Mouse (Mus musculus) neural tube, embryonic 14.5 days (tissue): Measurements from ENCODE around the gene Fbxo46. TPM values are rescaled to one million over a fixed set of nuclear protein-coding genes. Genes with fewer than 3 reads are reported as not detected.
"Not testable (repeated sequence)": the region's sequence is repeated elsewhere in the genome, so short reads cannot be mapped to it uniquely, and the experiment has no call there.

Source experiments
- ATAC-seq: fragments of 200-750 bp; cut with Nextera tagmentation; 2 replicates; pipeline ENCODE4 v1.8.0; 2017; ENCODE audit warnings: low read depth, mild to moderate bottlenecking, moderate TSS enrichment, moderate library complexity
- H3K27ac ChIP-seq: fragments of 300-500 bp; sonication (generic); 2 replicates; pipeline ENCODE4 v1.5.1; 2014; ENCODE audit warnings: low read depth, mild to moderate bottlenecking, control low read depth, low read length, moderate library complexity, mixed read lengths
- H3K27me3 ChIP-seq: fragments of 300-500 bp; sonication (generic); 2 replicates; pipeline ENCODE4 v1.6.1; 2014; ENCODE audit warnings: low read length; ENCODE audit not compliant: control insufficient read depth, insufficient read depth
- H3K36me3 ChIP-seq: fragments of 300-500 bp; sonication (generic); 2 replicates; pipeline ENCODE4 v1.6.1; 2014; ENCODE audit warnings: low read length, mixed read lengths; ENCODE audit not compliant: control insufficient read depth, insufficient read depth
- H3K4me1 ChIP-seq: fragments of 300-500 bp; sonication (generic); 2 replicates; pipeline ENCODE4 v1.6.1; 2014; ENCODE audit warnings: low read length; ENCODE audit not compliant: control insufficient read depth, insufficient read depth
- H3K4me2 ChIP-seq: fragments of 300-500 bp; sonication (generic); 2 replicates; pipeline ENCODE4 v1.6.1; 2014; ENCODE audit warnings: mild to moderate bottlenecking, low read depth, low read length, control low read depth
- H3K4me3 ChIP-seq: fragments of 300-500 bp; sonication (generic); 2 replicates; pipeline ENCODE4 v1.5.1; 2014; ENCODE audit warnings: low read depth, low read length, control low read depth, mixed read lengths
- H3K9ac ChIP-seq: fragments of 300-500 bp; sonication (generic); replicated peaks from 2 replicates; pipeline ENCODE4 v1.6.1; 2014; ENCODE audit warnings: low read depth, mild to moderate bottlenecking, control low read depth, low read length, mixed read lengths
- H3K9me3 ChIP-seq: fragments of 300-500 bp; sonication (generic); 2 replicates; pipeline ENCODE4 v1.6.1; 2016; ENCODE audit warnings: low read length; ENCODE audit not compliant: control insufficient read depth
- WGBS: fragments of 180-500 bp; shearing (Covaris S2); extraction: QIAGEN DNeasy Blood & Tissue Kit; methylation state at CpG from one replicate; pipeline ENCODE4 v1.1.7; 2014; 5-methylcytosine and 5-hydroxymethylcytosine counted together
- polyA plus RNA-seq: library from polyadenylated mRNA; unstranded; fragments of >200 nt; fragmentation: Nextera tagmentation; extraction: Ambion mirVana; gene quantifications from 2 replicates; pipeline ENCODE4 v1.2.1, GENCODE M21; 2014

Gene Fbxo46
- polyA plus RNA-seq = 11.6 and 13.1 TPM in 2 replicates

DNA sequence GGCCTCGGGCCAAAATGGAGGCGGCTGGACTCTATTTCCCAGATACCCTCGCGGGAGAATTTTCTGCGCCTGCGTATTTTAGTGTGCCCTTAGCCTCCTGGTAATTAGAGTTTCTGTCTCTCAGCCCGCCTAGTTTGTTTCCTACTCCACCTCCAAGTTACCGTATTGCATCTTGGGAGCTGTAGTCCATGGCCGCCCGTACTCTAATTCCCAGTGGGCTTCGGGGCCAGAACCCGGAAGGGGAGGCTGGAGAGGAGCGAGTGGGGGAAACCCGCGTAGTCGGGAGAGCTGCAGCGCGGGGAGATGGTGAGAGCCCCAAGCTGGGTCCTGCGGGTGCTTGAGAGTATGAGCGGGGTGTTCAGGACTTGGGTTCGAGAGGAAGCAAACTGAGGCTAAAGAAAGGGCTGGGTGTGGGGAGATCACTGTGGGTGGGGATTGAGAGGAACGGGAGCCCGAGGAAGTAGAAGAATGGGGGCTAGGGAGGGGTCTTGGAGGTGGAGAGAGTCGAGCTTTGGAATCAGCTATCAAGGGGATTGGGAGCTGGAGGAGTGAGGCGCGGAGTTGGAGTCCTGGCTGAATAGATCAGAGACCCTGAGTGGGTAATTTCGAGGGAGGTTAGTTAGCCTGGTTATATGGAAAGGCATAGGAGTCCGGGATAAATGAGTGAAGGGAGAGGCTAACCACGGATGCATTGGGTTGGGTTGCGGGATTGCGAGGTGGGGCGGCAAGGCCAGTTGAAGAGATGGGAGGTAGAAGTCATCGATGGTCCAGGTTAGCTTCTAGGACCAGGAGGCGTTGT is at the start of gene Fbxo46:
Fbxo46 (plus strand) TSS at position 229 of the 799 bp plus-strand sequence.
- H3K4me2 ChIP-seq = peak within 1 kb of the TSS; percentile 68
- H3K9me3 ChIP-seq = no peaks in the 10 kb centered on the region
- no peaks in the 10 kb centered on the region for H3K36me3 ChIP-seq
- peak; percentile 91 for ATAC-seq
- peak within 1 kb of the TSS; percentile 66 for H3K4me3 ChIP-seq
- H3K27ac ChIP-seq = peak within 1 kb of the TSS; percentile 46; the same call in 1 of the 2 replicates
- peaks cover 6% of the 10 kb centered on the region; the same call in 1 of the 2 replicates for H3K4me1 ChIP-seq
- WGBS = 4% methylated on average over 34 of the region's 34 CpGs
- no peaks in the 10 kb centered on the region for H3K27me3 ChIP-seq
- peak within 1 kb of the TSS; percentile 71 for H3K9ac ChIP-seq

DNA sequence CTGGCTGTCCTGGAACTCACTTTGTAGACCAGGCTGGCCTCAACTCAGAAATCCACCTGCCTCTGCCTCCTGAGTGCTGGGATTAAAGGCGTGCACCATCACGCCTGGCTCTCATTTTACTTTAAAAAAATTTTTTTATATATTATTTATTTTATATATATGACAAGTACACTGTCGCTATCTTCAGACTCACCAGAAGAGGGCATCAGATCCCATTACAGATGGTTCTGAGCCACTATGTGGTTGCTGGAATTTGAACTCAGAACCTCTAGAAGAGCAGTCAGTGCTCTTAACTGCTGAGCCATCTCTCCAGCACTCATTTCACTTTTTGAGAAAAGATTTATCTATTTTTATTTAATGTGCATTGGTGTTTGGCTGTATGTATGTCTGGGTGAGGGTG is 48.6 kb upstream of the Fbxo46 start:
- not testable (repeated sequence) for H3K4me3 ChIP-seq, H3K9me3 ChIP-seq, ATAC-seq, H3K4me2 ChIP-seq, H3K27me3 ChIP-seq, H3K9ac ChIP-seq, H3K4me1 ChIP-seq, H3K27ac ChIP-seq, H3K36me3 ChIP-seq
- 61% methylated on average over 3 of the region's 3 CpGs for WGBS

DNA sequence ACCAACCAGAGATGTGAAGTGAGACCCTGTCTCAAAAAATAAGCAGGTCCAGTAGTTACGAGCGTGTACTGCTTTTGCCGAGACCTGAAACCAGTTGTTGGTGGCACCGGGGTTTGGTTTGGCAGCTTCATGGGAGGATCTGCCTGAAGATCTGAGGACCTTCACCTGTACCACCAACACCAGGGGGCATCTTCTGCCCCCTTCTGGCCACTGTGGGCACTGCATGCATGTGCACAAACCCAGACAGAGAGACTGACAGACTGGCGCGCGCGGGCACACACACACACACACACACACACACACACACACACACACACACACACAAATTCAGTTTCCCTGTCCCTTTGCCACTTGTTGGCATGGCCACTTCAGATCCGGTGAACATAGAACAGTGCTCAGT is 46.2 kb upstream of the Fbxo46 start:
- WGBS = 89% methylated on average over 9 of the region's 9 CpGs
- no peak overlapping the region for H3K4me3 ChIP-seq
- no peak overlapping the region for H3K27ac ChIP-seq
- H3K36me3 ChIP-seq = peaks cover 6% of the 10 kb centered on the region; the same call in 1 of the 2 replicates
- no peak overlapping the region for H3K4me2 ChIP-seq
- no peaks in the 10 kb centered on the region for H3K9me3 ChIP-seq
- H3K4me1 ChIP-seq = peaks cover 15% of the 10 kb centered on the region; the same call in 1 of the 2 replicates
- no peaks in the 10 kb centered on the region; the same call in 1 of the 2 replicates for H3K27me3 ChIP-seq
- no peak for ATAC-seq
- no peak overlapping the region for H3K9ac ChIP-seq

DNA sequence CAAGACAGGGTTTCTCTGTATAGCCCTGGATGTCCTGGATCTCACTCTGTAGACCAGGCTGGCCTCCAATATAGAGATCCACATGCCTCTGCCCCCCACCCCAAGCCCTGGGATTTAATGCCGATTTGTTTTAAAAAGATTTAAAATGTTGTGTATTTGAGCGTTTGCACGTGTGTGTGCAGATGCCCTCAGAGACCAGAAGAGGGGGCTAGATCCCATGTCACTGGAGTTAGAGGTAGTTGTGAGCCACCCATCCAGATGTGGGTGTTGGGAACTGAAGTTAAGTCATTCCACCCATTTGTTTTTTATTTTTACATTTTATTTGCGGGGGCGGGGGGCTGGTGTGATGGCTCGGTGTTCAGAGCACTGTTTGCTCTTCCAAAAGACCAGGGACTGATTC is 45.2 kb upstream of the Fbxo46 start:
- no peaks in the 10 kb centered on the region for H3K9me3 ChIP-seq
- no peak for ATAC-seq
- H3K36me3 ChIP-seq = peaks cover 12% of the 10 kb centered on the region; the same call in 1 of the 2 replicates
- no peak overlapping the region for H3K4me3 ChIP-seq
- H3K27me3 ChIP-seq = no peaks in the 10 kb centered on the region; the same call in 1 of the 2 replicates
- no peak overlapping the region for H3K9ac ChIP-seq
- H3K27ac ChIP-seq = no peak overlapping the region
- WGBS = 90% methylated on average over 6 of the region's 6 CpGs
- peaks cover 15% of the 10 kb centered on the region; the same call in 1 of the 2 replicates for H3K4me1 ChIP-seq
- H3K4me2 ChIP-seq = no peak overlapping the region

DNA sequence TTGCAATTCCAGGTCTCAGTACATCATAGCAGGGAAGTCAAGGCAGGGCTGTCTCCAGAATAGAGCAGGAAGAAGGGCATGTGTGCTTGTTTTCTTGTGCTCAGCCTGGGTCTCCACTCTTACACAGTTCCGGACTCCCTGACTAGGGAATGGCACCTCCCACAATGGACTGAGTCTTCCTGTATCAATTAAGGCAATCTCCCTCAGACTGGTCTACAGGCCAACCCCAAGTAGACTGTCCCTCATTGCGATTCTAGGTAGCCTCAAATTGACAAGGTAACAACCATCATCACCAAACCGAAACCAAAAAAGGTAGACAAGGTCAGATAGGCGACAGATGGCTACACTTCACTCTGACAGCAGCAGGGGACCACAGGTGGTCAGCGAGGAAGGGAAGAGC is 44.4 kb upstream of the Fbxo46 start:
- Histone ChIP-seq H3K4me3 (peak overlapping the region; percentile 100), H3K27ac (peak overlapping the region; percentile 44; the same call in 1 of the 2 replicates), H3K36me3 (peaks cover 19% of the 10 kb centered on the region), H3K4me2 (peak overlapping the region; percentile 73), H3K27me3 (no peaks in the 10 kb centered on the region; the same call in 1 of the 2 replicates), H3K4me1 (peaks cover 15% of the 10 kb centered on the region; the same call in 1 of the 2 replicates), H3K9me3 (no peaks in the 10 kb centered on the region), H3K9ac (no peak overlapping the region)
- 64% methylated on average over 5 of the region's 5 CpGs for WGBS
- peak; percentile 6 for ATAC-seq

DNA sequence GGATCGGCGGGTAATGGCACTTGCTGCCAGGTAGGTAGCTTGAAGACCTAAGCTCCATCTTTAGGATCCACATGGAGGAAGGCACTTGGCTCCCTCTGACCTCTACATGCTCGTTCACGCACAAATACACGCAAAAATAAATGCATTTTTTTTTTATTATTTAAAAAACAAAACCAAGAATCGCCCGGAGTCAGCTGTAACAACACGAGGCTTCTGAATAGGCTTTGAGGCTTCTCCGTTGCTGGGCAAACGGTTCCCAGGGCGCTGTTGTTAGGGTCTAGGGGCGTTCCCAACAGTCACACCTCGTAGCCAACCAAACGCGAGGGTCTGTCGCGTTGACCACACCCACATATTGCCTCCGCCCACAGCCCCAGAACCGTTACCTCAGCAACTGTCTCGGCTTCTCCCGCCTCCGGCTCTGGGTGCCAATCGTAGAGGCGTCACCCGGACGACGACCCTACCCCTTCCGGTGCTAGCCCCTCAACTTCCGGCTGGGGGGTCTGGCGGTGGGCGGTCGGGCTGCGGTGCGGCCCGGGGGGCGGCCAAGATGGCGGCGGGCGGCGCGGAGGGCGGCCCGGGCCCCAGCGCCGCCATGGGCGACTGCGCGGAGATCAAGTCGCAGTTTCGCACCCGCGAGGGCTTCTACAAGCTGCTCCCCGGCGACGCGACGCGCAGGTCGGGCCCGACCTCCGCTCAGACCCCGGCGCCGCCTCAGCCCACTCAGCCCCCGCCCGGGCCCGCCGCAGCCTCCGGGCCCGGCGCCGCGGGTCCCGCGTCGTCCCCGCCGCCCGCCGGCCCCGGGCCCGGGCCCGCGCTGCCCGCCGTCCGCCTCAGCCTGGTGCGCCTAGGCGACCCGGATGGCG is 43.7 kb upstream of the Fbxo46 start, which contains the start of gene Dmwd:
Dmwd (plus strand) TSS at position 505 of the 863 bp plus-strand sequence.
- Histone ChIP-seq H3K9me3 (no peaks in the 10 kb centered on the region), H3K27ac (peak within 1 kb of the TSS; percentile 79), H3K27me3 (no peaks in the 10 kb centered on the region; the same call in 1 of the 2 replicates), H3K4me2 (peak within 1 kb of the TSS; percentile 73), H3K9ac (peak within 1 kb of the TSS; percentile 97), H3K4me3 (peak within 1 kb of the TSS; percentile 100), H3K36me3 (peaks cover 26% of the 10 kb centered on the region), H3K4me1 (peaks cover 15% of the 10 kb centered on the region; the same call in 1 of the 2 replicates)
- peak; percentile 98 for ATAC-seq
- WGBS = under 1% methylated on average over 81 of the region's 91 CpGs

DNA sequence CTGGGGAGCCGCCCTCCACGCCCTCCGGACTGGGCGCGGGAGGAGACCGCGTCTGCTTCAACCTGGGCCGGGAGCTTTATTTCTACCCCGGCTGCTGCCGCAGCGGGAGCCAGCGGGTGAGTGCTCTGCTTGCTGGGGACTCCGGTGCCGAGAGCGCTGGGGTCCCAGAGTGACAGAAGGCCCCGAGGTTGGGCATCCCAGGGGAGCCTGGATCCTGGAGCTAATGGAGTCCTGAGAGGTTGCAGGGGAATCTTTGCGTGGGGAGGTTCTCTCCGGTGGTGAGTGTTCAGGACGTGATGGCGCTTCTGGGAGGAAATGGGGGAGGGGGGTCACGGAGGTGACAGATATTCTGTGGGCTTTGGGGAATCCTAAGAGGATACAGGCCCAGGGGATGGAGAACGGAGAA is 43.1 kb upstream of the Fbxo46 start:
- peaks cover 15% of the 10 kb centered on the region; the same call in 1 of the 2 replicates for H3K4me1 ChIP-seq
- peak overlapping the region; percentile 79 for H3K27ac ChIP-seq
- peaks cover 30% of the 10 kb centered on the region for H3K36me3 ChIP-seq
- H3K9me3 ChIP-seq = no peaks in the 10 kb centered on the region
- no peak for ATAC-seq
- peak overlapping the region; percentile 73 for H3K4me2 ChIP-seq
- no peaks in the 10 kb centered on the region; the same call in 1 of the 2 replicates for H3K27me3 ChIP-seq
- H3K4me3 ChIP-seq = peak overlapping the region; percentile 100
- WGBS = 0% methylated on average over 22 of the region's 22 CpGs
- peak overlapping the region; percentile 97 for H3K9ac ChIP-seq

DNA sequence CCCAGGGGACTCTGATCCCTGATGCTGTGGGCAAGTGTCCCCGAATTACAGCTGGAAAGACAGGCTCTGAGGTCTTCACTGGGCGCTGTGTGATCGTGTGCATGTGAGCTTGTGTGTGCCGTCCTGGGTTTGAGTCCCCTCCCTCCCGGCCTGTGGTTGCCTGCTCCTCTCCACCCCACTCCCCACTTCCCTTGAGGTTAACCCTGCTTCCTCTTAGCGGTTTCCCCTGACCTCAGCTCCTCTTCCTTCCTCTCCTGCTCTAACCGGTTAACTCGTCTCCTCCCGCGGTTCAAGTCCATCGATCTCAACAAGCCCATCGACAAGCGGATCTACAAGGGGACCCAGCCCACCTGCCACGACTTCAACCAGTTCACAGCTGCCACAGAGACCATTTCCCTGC is 41.9 kb upstream of the Fbxo46 start:
- Histone ChIP-seq H3K27ac (no peak overlapping the region), H3K36me3 (peaks cover 38% of the 10 kb centered on the region), H3K4me3 (peak overlapping the region; percentile 100; the same call in 1 of the 2 replicates), H3K27me3 (no peaks in the 10 kb centered on the region; the same call in 1 of the 2 replicates), H3K4me2 (peak overlapping the region; percentile 73), H3K9me3 (no peaks in the 10 kb centered on the region), H3K9ac (no peak overlapping the region; the same call in 1 of the 2 replicates), H3K4me1 (peaks cover 15% of the 10 kb centered on the region; the same call in 1 of the 2 replicates)
- ATAC-seq = no peak
- 89% methylated on average over 14 of the region's 14 CpGs for WGBS
